Mouse (Mus musculus) hindlimb bud, embryonic 11.5 days (tissue): ENCODE data around the gene Btrc.
A peak's percentile ranks its signal among the peaks of the same experiment; 100 is the strongest.
"Not testable (repeated sequence)": the region's sequence is repeated elsewhere in the genome, so short reads cannot be mapped to it uniquely, and the experiment has no call there.

Source experiments
- DNase-seq: peaks from one replicate; pipeline ENCODE4 v3.0.0-alpha.2; 2012; ENCODE audit warnings: low read depth, low spot score; ENCODE audit errors: extremely low spot score

Gene Btrc

DNA sequence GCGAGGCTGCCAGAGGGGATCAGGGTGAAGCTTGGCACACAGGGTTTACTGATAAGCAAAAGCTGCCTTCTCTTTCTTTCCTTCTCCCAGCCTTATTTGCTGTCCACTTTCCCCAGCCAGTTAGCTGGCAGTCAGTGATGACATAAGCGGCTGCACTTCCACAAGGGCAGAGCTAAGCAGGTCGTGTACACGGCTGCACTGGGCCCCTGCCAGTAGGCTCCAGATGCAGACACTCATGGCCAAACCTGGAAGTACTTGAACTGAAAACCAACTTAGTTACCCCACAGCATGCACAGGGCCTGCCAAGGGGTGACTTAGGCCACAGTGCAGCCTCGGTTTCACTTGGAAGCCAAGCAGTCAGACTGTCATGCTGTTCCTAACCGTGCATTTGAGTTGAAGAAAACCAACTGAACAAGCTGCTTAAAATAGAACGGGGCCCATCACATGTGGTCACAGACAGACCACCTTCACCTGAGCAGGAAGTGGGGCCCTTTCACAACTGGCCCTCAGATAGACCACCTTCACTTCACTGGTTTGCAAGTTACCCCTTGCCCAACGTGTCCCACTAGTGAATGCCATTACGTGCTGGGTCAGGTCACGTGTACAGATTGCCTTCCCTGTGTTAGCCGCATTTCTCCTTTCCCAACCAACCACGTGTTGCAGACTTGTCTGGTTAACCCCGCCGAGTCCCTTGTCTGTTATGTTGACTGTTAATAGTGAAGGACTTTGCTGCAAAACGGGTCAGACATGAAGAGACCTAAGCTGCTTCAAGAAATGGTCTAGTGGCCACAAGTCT lies 166.9 kb downstream of the Btrc start:
- no peak for DNase-seq

DNA sequence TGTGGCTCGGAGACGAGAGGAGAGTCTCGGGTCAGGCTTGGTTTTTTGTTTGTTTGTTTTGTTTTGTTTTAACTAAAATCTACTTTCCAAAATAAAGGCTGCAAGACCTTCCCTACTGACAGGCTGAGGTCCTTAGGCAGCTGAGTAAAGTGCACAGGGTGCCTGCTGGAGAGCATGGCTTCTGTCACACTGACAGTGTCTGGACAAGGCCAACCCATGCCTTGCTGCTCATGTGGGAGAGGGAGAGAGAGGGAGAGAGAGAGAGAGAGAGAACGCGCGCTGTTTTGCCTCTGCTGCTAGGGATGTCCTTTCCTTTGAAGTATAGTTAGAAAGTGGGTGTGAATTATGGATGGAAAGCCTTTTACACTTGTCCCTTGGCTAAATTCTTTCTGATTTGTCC lies 168.0 kb downstream of the Btrc start:
- DNase-seq = no peak

DNA sequence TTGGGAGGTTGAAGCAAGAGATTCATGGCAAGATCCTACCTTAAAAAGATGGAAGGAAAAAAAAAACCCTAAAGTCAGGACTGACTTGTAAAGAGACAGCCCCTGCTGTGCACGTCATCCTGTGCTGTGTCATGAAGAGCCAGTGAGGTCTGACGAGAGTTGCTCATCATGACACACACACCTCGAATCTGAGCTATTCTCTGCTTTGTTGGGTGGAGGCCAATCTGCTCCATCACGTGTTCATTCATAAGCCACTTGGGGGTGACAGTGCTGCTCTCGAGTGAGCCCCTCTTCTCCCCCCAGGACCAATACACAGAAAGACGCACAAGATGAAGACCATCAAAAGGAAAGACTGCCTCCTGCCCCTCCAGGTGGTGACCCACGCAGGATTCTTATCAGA lies 170.1 kb downstream of the Btrc start:
- DNase-seq = no peak

DNA sequence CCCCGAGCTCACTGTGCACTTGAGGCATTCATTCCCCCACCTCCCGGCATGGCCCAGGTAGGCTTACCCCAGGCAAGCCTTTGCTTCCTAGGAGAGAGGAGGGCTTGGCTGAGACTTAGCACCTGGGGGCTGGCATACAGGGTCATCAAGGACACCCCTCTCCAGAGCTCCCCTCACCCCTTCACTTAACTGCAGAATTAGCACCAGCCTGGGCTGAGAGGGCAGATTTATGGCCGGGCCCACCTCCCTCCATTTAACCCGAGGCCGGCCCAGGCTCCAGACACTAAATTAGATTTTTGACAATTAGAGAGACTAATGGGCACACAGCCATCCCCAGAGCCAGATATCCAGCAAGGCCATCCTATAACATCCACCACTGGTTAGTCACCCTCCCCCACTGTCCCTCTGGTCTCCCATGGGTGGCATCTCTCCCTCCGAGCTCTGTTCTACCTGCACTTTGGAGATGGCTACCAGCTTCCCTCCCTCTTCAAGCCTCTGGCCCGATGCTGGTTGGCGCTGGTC lies 171.7 kb downstream of the Btrc start:
- DNase-seq = no peak

DNA sequence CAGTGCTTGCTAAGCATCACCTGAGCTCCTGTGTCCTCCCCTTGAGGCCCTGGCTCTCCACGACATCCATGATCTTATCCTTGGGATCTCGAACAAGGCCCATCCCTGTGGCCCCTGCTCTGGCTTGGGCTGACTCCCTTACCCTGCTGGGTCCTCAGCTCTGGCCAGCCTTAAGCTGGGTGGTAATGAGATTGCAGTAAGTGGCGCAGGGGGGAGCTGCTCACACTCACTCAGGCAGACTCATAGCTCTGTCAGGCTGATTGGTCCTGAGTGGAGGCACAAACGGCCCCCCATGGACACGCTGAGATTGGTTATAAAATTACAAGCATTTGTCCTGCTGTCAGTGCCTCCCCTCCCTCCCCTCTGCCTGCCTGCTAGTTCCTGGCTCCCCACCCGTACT lies 172.4 kb downstream of the Btrc start:
- DNase-seq = no peak

DNA sequence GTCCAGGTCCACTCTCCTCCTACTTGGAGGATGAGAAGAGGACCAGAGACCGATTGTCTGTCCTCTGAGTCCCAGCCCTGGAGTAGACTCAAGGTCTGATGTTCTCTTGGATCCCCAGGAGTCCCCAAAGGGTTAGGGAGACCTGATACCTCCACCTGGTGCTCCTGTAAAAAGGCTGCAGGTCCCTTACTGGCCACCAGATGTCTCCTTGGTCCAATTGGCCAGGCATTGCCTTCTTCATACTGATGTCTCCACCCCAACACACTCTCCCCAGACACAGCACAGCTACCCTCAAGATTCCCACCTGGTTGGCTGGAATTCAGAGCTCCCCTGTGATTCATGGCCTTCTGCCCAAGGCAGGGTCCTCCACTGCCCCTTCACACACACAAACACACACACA lies 174.0 kb downstream of the Btrc start:
- no peak for DNase-seq

DNA sequence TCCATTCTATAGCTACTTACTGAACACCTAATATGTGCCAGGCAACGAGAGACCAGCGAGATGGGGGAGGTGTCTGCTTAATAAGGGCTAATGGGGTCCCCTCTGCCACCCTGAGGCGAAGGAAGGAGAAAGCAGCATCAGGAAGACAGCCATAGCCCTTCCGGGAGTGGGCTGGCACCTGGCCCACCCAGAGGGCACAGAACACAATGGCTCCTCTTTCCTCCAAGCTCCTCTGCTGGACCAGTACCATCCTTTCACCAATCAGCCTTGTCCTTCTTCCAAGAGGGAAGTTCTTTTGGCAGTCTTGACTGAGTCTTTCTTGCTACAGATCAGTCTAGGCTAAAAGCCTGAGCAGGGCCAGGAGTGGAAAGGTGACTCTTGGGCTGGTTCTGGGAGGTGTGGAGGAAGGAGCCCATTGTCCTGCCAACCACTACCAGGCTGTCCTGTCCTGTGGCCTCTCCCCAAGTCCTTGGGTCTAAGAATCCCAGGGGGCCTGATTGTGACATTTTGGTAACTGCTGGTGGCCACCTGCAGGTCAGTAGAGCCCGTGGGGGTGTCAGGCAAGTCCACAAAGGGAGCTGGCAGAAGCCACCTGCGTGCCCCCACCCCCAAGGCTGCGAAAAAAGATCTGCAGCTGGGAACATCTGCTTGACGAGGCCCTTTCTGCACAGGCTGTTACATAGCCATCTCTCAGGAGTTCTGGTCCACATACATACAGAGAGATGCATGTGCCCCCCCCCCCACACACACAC lies 177.3 kb downstream of the Btrc start:
- no peak for DNase-seq

DNA sequence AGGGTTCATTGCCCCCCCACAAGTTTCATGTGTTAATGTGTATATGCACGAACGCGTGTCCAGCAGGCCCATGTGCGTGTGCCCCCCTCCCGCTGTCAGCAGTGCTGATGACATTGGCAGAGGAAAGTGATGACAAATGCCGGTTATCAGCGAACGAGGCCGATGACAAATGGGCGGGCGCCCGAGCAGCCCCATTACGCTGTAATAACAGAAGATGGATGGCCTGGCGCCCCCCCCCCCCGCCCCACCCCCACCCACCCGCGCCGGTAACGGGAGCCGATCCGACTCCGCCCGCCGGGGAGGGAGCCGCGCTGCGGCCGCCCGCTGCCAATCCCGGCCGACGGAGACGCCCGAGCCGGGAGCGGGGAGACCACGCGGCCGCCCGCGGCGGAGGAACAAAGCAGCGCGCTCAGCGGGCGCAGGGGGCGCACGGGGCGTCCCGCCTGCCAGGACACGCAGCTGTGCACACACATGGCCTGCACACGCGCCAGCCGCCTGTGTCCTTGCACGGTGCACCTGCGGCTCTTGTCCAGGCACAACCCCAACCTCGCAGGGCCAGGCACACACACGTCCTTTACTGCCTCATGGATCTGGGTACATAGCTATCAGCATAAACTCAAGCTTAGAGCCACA lies 178.0 kb downstream of the Btrc start:
- no peak for DNase-seq

DNA sequence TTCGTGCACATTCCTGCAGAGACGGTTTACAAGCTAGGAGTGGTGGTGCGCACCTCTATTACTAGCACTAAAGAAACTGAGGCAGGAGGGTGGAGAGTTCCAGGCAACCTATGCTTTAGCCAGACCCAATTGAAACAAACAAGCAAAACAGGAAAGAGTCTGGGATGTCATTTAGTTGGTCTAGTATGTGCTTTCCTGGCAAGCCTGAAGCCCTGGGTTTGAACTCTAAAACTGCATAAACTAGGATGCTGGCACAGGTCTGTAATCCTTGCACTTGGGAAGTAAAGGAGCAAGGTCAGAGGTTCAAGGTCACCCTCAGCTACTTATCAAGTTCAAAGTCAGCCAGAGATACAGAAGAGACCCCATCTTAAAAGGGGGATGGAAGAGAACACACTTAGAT lies 178.5 kb downstream of the Btrc start:
- no peak for DNase-seq

DNA sequence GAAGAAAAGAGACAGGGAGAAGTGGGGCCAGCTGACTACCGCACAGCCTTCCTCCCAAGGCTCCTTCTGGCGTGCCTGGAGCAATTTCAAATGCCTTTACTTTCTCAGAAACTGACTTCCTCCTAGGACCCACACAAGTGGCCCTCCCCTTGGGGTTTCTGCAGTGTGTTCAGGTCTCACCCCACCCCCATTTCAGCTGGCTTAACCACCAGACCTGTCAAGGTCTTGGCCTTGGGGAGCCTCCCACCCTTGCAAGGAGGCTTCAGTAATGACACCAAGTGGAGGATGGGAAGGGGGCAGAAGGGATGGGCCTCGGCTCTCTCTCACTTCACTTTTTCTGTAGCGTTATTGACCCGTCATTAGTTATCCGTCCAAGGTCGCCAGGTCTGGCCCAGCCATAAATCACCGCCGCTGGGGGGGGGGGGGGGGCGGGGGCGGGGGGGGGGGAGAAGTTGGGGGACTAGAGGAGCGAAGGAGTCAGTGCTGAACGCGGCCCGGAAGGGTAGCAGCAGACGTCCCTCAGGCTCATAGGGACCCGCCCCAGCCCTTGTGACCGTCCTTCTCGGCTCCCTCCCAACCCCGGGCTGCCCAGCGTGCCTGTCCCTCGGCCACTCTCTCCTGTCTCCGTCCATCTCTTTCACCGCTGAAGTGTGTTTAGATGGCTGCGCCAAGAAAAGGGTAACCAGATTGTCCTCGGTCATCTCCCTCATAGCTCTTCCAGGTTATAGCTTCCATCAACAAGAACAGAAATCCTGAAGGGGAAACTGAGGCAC lies 180.8 kb downstream of the Btrc start:
- no peak for DNase-seq

DNA sequence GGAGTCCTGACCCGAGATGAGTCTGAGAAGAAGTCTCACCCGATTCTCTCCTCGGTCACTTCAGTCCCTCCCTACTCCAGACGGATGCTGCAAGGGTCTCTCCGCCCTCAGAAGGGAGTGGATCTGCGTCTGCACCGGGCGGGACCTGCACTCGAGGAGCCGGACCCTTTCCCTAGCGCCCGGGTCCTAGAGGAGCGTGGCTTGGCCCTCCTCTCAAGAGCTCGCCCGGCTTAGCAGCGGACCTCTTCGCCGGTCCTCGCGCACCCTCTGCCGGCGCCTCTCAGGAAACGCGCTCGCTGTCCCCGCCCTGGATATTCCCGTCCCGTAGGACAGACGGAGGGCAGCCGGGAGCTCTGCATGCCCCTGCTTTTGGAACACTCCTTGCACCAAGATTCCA lies 181.4 kb downstream of the Btrc start:
- DNase-seq = peak; percentile 47

DNA sequence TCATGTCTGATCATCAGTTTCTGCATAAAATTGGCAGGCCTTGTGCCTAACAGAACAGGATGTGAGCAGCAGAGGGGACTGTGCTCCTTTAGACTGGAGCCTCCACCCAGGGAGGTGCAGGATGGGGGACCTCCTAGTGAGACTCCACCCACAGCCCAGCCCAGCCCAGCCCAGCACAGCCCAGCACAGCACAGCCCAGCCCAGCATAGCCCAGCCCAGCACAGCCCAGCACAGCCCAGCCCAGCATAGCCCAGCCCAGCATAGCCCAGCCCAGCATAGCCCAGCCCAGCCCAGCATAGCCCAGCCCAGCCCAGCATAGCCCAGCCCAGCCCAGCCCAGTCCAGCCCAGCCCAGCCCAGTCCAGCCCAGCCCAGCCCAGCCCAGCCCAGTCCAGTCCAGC lies 184.7 kb downstream of the Btrc start:
- not testable (repeated sequence) for DNase-seq

DNA sequence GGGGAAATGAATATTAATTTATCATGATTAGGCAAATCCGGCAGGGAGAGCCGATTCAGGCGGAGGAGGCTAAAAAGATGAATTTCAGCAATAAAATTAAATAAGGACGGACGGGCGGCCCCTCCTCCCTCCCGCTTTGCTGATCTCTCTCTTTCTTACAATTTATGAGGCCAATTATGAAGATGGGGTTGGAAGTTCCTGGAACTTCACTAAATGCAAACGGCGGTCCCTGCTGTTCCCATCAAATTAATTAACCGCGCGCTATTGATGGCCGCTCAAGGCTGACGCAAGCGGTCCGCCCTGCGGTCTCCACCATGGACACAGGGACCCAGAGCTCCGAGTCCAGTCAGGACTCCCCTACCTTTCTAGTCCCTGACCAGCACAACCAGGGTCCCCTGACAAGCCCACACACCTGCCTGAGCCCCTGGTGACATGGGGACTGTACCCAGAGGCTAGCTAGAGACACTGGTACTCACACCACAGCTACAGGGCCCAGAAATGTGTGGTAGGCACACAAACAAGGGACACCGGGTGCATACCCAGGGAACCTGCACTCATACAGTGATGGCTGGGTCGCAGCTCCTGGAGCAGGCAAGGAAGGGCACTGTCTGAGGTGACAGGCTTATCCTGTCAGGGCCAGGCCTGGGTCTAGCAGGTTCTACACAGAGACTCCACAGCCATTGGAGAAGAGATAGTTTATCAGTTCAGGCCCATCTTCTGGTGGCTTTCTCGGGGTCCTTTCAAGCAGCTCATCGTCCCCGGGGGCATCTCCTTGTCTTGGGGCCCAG lies 185.8 kb downstream of the Btrc start:
- DNase-seq = no peak

DNA sequence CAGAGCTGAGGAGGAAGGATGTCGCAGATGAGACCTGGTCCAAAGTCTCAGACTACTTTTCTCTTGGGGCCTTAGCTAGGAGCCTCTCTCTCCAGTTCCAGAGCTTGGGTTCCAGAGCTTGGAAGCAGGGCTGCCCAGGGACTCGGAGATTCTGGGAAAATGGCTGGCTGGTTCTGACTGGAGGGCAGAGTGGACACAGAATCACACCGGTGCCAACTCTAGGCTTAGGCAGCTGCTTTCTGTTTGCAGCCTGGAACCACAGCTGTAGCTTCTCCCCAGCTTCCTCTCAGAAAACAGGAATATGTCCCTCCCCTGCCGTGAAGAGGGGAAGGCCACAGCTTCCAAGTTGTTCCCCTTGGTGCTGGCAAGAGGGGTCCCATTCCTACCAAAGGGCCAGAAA lies 186.4 kb downstream of the Btrc start:
- no peak for DNase-seq

DNA sequence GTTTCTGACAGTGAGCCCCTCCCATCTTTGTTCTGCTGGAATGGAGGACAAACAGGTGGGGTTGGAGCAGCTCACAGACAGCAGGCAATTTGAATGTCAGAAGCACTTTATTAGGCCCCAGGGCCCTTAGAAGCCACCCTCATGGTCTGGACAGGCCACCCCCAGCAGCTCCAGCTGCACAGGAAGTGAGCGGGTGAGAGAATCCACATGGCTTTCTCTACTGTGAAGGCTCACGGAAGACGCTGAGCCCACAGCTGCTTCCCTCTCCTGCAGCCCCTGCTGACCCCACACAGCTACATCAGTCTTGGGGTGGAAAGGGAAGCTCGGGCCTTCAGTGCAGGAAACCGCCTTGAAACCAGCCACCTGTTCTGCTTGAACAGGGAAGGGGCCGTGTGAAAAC lies 188.7 kb downstream of the Btrc start:
- no peak for DNase-seq

DNA sequence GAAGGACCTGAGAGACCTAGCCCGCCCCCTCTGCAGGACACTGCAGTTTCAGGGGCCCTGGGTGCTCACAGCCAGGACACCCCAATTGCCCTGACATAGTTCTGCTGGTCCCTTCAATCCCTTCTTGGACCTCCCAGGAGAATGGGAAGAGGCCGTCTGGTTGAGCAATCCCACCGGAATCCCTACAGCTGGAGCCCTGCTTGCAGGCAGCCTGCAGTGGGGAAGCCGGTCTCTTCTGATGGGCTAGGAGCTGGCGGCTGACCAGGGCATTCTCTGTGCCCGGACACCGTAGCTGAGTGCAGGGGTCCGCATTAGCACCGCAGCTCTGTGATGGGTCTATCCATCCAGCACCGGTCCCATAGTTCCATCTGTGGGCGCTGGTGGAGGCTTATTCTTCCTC lies 190.6 kb downstream of the Btrc start:
- DNase-seq = no peak

DNA sequence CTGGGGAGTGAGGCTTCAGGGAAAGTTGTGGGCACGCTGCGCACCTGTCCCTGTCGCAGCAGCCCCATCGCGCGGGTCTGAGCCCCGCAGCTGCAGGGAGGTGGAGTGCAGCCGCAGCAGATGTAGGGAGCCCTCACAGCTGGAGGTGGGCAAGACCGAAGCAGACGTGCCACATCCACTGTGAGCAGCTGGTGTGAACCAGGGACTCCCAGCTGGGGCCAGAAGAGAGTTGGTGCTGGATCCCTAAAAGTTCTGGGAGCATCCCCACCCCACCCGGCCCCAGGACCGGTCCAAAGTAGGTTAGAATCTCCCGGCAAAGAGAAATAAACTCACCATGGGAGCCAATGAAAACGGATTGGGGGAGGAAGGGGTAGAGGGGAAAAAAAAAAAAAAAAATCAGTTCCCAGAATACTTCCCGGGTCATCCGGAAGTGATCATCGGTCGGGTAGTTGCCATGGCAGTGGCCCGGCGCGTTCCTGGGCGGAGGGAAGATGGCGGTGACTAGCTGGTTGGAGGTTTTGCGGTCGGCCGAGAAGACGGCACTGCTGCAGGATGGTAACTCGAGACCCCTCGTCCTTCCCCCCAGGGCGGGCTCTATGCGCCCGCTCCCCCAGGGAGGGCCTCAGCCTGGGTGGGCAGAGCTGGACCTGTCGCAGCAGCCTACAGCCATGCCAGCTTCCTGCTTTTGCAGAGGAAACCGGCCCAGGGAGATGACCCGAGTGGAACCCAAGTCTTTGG lies 196.8 kb downstream of the Btrc start, which contains the start of the genes Poll and Gm17018:
Poll (minus strand) TSS at position 379 of the 738 bp plus-strand sequence.
Gm17018 (plus strand) TSS at position 463 of the 738 bp plus-strand sequence.
- DNase-seq = no peak

DNA sequence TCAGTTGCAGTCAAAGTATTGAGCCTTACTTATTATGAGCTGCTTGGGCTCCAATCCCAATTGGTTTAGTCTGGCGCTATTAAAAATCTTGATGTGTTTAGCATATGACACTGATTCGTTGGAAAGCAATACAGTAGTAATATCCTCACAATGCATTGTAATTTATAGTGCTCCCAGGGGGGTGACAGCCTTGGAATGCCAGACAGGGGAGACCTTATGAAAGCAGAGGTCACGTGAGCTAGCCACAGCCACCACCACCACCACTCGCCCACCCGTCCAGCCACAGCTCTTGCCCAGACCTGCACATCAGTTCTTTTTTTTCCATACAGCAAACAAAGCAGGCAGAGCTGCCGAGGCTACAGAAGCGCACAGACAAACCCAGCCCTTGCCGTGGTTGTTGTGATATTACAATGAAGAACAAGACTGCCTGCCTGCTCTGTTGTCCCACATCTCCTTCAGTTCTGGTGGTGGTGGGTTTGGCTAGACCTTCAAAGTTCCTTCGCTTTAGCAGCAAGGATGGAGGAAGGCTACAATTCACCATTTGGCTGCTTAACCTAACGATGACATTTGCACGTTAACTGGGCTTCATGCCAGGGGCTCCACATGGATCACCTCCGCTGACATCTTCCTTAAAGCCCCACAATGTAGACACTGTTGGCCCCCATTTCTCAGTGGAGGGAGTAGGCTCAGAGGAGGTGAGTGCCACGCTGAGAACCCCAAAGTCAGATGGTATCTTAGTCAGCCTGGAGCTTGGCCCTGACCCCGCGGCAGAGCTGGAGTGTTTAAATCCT lies 202.6 kb downstream of the Btrc start:
- no peak for DNase-seq

DNA sequence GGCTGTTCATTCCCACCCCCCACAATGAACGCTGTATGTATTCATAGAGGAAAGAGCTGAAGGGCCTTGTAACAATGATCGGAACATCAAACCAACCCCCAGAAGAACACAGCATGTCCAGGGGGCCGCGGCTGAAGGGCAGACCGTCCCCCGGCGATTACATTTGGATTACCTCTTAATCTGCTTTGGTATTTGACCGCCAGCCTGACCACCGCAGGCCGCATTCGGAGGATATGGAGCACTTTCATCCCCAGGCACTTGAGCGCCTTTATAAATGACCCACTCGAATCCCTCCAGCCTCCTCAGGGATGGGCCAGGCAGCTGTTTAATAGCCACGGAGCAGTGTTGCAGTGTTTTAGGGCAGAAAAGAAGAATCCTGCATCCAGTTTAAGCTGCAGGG lies 203.8 kb downstream of the Btrc start:
- no peak for DNase-seq
